Mouse (Mus musculus): Measurements from ENCODE around the gene Hhipl2. TPM values are rescaled to one million over a fixed set of nuclear protein-coding genes. Genes with fewer than 3 reads are reported as not detected.

Hhipl2 gene
- polyA plus RNA-seq, 1 experiment: 0.14 TPM

- WGBS: 21% methylated on average over 19 of the region's 19 CpGs
- peak; percentile 83 for DNase-seq (ENCODE audit: low read depth, low spot score)
Measured at GRCm38 (mm10) chr1:183442015-183442774, 24.2 kb downstream of the Hhipl2 start.

- WGBS: 46% methylated on average over 3 of the region's 3 CpGs
- DNase-seq (ENCODE audit: low read depth, low spot score): no peak
Measured at GRCm38 (mm10) chr1:183453066-183453465, 35.1 kb downstream of the Hhipl2 start.

Other genes with a start within 250 kb of the Hhipl2 start
- 5.2 and 7.3 TPM in 2 replicates for gene Disp1, start 196.7 kb upstream of the Hhipl2 start, polyA plus RNA-seq (2012; rRNA removed)
- gene Aida, start 121.6 kb upstream of the Hhipl2 start, polyA plus RNA-seq (2012; rRNA removed): 12.3 and 14.2 TPM in 2 replicates
- gene Brox, start 120.9 kb upstream of the Hhipl2 start, polyA plus RNA-seq (2012; rRNA removed): 15.5 and 22.8 TPM in 2 replicates
- 62.7 and 78.0 TPM in 2 replicates for gene Mia3, start 48.7 kb upstream of the Hhipl2 start, polyA plus RNA-seq (2012; rRNA removed)
- gene Taf1a, start 29.2 kb upstream of the Hhipl2 start, polyA plus RNA-seq (2012; rRNA removed): 4.5 and 5.2 TPM in 2 replicates